Mouse (Mus musculus) neural tube, embryonic 14.5 days (tissue): ENCODE measurements around the gene Hs6st3. TPM values are rescaled to one million over a fixed set of nuclear protein-coding genes. Genes with fewer than 3 reads are reported as not detected.

Source experiments
- ATAC-seq: fragments of 200-750 bp; cut with Nextera tagmentation; 2 replicates; pipeline ENCODE4 v1.8.0; 2017; ENCODE audit warnings: low read depth, mild to moderate bottlenecking, moderate TSS enrichment, moderate library complexity
- H3K27ac ChIP-seq: fragments of 300-500 bp; sonication (generic); 2 replicates; pipeline ENCODE4 v1.5.1; 2014; ENCODE audit warnings: low read depth, mild to moderate bottlenecking, control low read depth, low read length, moderate library complexity, mixed read lengths
- H3K27me3 ChIP-seq: fragments of 300-500 bp; sonication (generic); 2 replicates; pipeline ENCODE4 v1.6.1; 2014; ENCODE audit warnings: low read length; ENCODE audit not compliant: control insufficient read depth, insufficient read depth
- H3K36me3 ChIP-seq: fragments of 300-500 bp; sonication (generic); 2 replicates; pipeline ENCODE4 v1.6.1; 2014; ENCODE audit warnings: low read length, mixed read lengths; ENCODE audit not compliant: control insufficient read depth, insufficient read depth
- H3K4me1 ChIP-seq: fragments of 300-500 bp; sonication (generic); 2 replicates; pipeline ENCODE4 v1.6.1; 2014; ENCODE audit warnings: low read length; ENCODE audit not compliant: control insufficient read depth, insufficient read depth
- H3K4me2 ChIP-seq: fragments of 300-500 bp; sonication (generic); 2 replicates; pipeline ENCODE4 v1.6.1; 2014; ENCODE audit warnings: mild to moderate bottlenecking, low read depth, low read length, control low read depth
- H3K4me3 ChIP-seq: fragments of 300-500 bp; sonication (generic); 2 replicates; pipeline ENCODE4 v1.5.1; 2014; ENCODE audit warnings: low read depth, low read length, control low read depth, mixed read lengths
- H3K9ac ChIP-seq: fragments of 300-500 bp; sonication (generic); replicated peaks from 2 replicates; pipeline ENCODE4 v1.6.1; 2014; ENCODE audit warnings: low read depth, mild to moderate bottlenecking, control low read depth, low read length, mixed read lengths
- H3K9me3 ChIP-seq: fragments of 300-500 bp; sonication (generic); 2 replicates; pipeline ENCODE4 v1.6.1; 2016; ENCODE audit warnings: low read length; ENCODE audit not compliant: control insufficient read depth
- whole genome bisulfite sequencing: fragments of 180-500 bp; shearing (Covaris S2); extraction: QIAGEN DNeasy Blood & Tissue Kit; methylation state at CpG from one replicate; pipeline ENCODE4 v1.1.7; 2014; 5-methylcytosine and 5-hydroxymethylcytosine counted together
- polyA plus RNA-seq: library from polyadenylated mRNA; unstranded; fragments of >200 nt; fragmentation: Nextera tagmentation; extraction: Ambion mirVana; gene quantifications from 2 replicates; pipeline ENCODE4 v1.2.1, GENCODE M21; 2014

Hs6st3 gene
- polyA plus RNA-seq, 1 experiment from 2014 or later: 6.5 TPM

GRCm38 (mm10) chr14:119347236-119347635 lies 209.1 kb downstream of the Hs6st3 start:
- Histone ChIP-seq H3K36me3 (no peaks in the 10 kb centered on the region), H3K9me3 (no peaks in the 10 kb centered on the region), H3K27ac (no peak overlapping the region), H3K4me2 (no peak overlapping the region), H3K9ac (no peak overlapping the region), H3K4me1 (no peaks in the 10 kb centered on the region), H3K27me3 (no peaks in the 10 kb centered on the region), H3K4me3 (no peak overlapping the region)
- ATAC-seq: no peak
- WGBS: 66% methylated on average over 11 of the region's 11 CpGs

- WGBS: 96% methylated on average over 4 of the region's 4 CpGs
- H3K36me3 ChIP-seq: no peaks in the 10 kb centered on the region
- H3K4me1 ChIP-seq: no peaks in the 10 kb centered on the region
- no peaks in the 10 kb centered on the region for H3K27me3 ChIP-seq
- no peak for ATAC-seq
- H3K9me3 ChIP-seq: no peaks in the 10 kb centered on the region
- H3K4me3 ChIP-seq: no peak overlapping the region
- no peak overlapping the region for H3K27ac ChIP-seq
- no peak overlapping the region for H3K9ac ChIP-seq
- no peak overlapping the region for H3K4me2 ChIP-seq
Measured at GRCm38 (mm10) chr14:119361414-119361813, 223.3 kb downstream of the Hs6st3 start.

GRCm38 (mm10) chr14:119367866-119368425 lies 229.8 kb downstream of the Hs6st3 start:
- Histone ChIP-seq H3K4me3 (no peak overlapping the region), H3K4me1 (no peaks in the 10 kb centered on the region), H3K4me2 (no peak overlapping the region), H3K27ac (no peak overlapping the region), H3K9ac (no peak overlapping the region), H3K9me3 (no peaks in the 10 kb centered on the region), H3K27me3 (no peaks in the 10 kb centered on the region), H3K36me3 (no peaks in the 10 kb centered on the region)
- no peak for ATAC-seq
- 75% methylated on average over 3 of the region's 3 CpGs for WGBS

GRCm38 (mm10) chr14:119369274-119369673 lies 231.1 kb downstream of the Hs6st3 start:
- Histone ChIP-seq H3K4me2 (no peak overlapping the region), H3K4me1 (no peaks in the 10 kb centered on the region), H3K27ac (no peak overlapping the region), H3K27me3 (no peaks in the 10 kb centered on the region), H3K36me3 (no peaks in the 10 kb centered on the region), H3K4me3 (no peak overlapping the region), H3K9me3 (no peaks in the 10 kb centered on the region), H3K9ac (no peak overlapping the region)
- 75% methylated on average over 8 of the region's 8 CpGs for WGBS
- no peak for ATAC-seq

- no peak overlapping the region for H3K9ac ChIP-seq
- no peaks in the 10 kb centered on the region for H3K9me3 ChIP-seq
- H3K4me2 ChIP-seq: no peak overlapping the region
- no peaks in the 10 kb centered on the region for H3K4me1 ChIP-seq
- 82% methylated on average over 7 of the region's 7 CpGs for WGBS
- no peaks in the 10 kb centered on the region for H3K36me3 ChIP-seq
- no peaks in the 10 kb centered on the region for H3K27me3 ChIP-seq
- ATAC-seq: no peak
- no peak overlapping the region for H3K4me3 ChIP-seq
- H3K27ac ChIP-seq: no peak overlapping the region
Measured at GRCm38 (mm10) chr14:119370013-119370412, 231.9 kb downstream of the Hs6st3 start.

- H3K4me3 ChIP-seq: no peak overlapping the region
- H3K4me2 ChIP-seq: no peak overlapping the region
- no peak overlapping the region for H3K27ac ChIP-seq
- 82% methylated on average over 2 of the region's 2 CpGs for WGBS
- H3K4me1 ChIP-seq: no peaks in the 10 kb centered on the region
- no peaks in the 10 kb centered on the region for H3K27me3 ChIP-seq
- no peak for ATAC-seq
- H3K9ac ChIP-seq: no peak overlapping the region
- no peaks in the 10 kb centered on the region for H3K36me3 ChIP-seq
- no peaks in the 10 kb centered on the region for H3K9me3 ChIP-seq
Measured at GRCm38 (mm10) chr14:119379303-119379702, 241.2 kb downstream of the Hs6st3 start.

- Histone ChIP-seq H3K9me3 (no peaks in the 10 kb centered on the region), H3K27me3 (no peaks in the 10 kb centered on the region), H3K4me1 (no peaks in the 10 kb centered on the region), H3K27ac (no peak overlapping the region), H3K4me3 (no peak overlapping the region), H3K4me2 (no peak overlapping the region), H3K36me3 (no peaks in the 10 kb centered on the region), H3K9ac (no peak overlapping the region)
- WGBS: 92% methylated on average over 10 of the region's 10 CpGs
- no peak for ATAC-seq
Measured at GRCm38 (mm10) chr14:119401618-119402017, 263.5 kb downstream of the Hs6st3 start.

GRCm38 (mm10) chr14:119409334-119410050 lies 271.4 kb downstream of the Hs6st3 start:
- 66% methylated on average over 11 of the region's 11 CpGs for WGBS
- ATAC-seq: no peak
- Histone ChIP-seq H3K27ac (no peak overlapping the region), H3K9ac (no peak overlapping the region), H3K9me3 (no peaks in the 10 kb centered on the region), H3K4me2 (no peak overlapping the region), H3K4me3 (no peak overlapping the region), H3K36me3 (no peaks in the 10 kb centered on the region), H3K27me3 (no peaks in the 10 kb centered on the region), H3K4me1 (no peaks in the 10 kb centered on the region)

- H3K36me3 ChIP-seq: no peaks in the 10 kb centered on the region
- no peak overlapping the region for H3K4me3 ChIP-seq
- H3K9ac ChIP-seq: no peak overlapping the region
- no peaks in the 10 kb centered on the region for H3K27me3 ChIP-seq
- 93% methylated on average over 5 of the region's 5 CpGs for WGBS
- H3K9me3 ChIP-seq: no peaks in the 10 kb centered on the region
- no peak for ATAC-seq
- no peak overlapping the region for H3K4me2 ChIP-seq
- H3K4me1 ChIP-seq: no peaks in the 10 kb centered on the region
- H3K27ac ChIP-seq: no peak overlapping the region
Measured at GRCm38 (mm10) chr14:119422894-119423293, 284.8 kb downstream of the Hs6st3 start.
